Mouse (Mus musculus): Measurements from ENCODE around the gene Sestd1. TPM values are rescaled to one million over a fixed set of nuclear protein-coding genes. Genes with fewer than 3 reads are reported as not detected.

Gene Sestd1
- polyA plus RNA-seq, 1 experiment from 2014 or later, result 9.9 TPM

- H3K4me1 ChIP-seq, result peaks cover 14% of the 10 kb centered on the region
- peaks cover 32% of the 10 kb centered on the region for H3K36me3 ChIP-seq
- DNase-seq (ENCODE audit: low spot score), result peak; percentile 61
- no peak overlapping the region for H3K4me3 ChIP-seq
- WGBS, result 88% methylated on average over 6 of the region's 6 CpGs
- H3K9me3 ChIP-seq, result no peaks in the 10 kb centered on the region
- no peak overlapping the region for H3K27ac ChIP-seq
- no peaks in the 10 kb centered on the region for H3K27me3 ChIP-seq (ENCODE audit: insufficient read depth, poor library complexity, severe bottlenecking)
Observed at GRCm38 (mm10) chr2:77242248-77242647, 38.1 kb downstream of the Sestd1 start.

DNA sequence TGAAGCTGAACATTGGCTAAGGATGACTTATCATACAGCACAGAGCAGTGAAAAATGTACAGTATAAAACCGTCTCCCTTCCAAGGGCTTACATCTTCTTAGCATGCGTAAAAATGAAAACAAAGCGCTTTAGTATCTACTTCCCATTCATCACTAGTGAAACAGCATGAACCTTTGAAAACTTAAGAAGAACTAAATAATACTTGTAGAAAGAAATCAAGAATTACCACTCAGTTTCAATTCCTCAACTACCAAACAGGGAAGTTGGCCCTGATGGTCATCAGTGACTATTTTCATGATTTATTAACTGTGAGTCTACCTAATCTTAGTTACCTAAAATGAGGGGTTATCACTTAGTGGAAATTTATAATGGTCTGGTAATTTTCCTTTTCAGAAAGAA is 41.8 kb downstream of the Sestd1 start:
- Histone ChIP-seq H3K36me3 (peaks cover 19% of the 10 kb centered on the region; the same call in 1 of the 2 replicates), H3K9me3 (no peaks in the 10 kb centered on the region), H3K27ac (no peak overlapping the region), H3K4me3 (no peak overlapping the region), H3K27me3 (ENCODE audit: insufficient read depth, poor library complexity, severe bottlenecking) (no peaks in the 10 kb centered on the region), H3K4me1 (no peaks in the 10 kb centered on the region)
- no peak for DNase-seq (ENCODE audit: low spot score)
- WGBS, result 90% methylated on average over 3 of the region's 3 CpGs

DNA sequence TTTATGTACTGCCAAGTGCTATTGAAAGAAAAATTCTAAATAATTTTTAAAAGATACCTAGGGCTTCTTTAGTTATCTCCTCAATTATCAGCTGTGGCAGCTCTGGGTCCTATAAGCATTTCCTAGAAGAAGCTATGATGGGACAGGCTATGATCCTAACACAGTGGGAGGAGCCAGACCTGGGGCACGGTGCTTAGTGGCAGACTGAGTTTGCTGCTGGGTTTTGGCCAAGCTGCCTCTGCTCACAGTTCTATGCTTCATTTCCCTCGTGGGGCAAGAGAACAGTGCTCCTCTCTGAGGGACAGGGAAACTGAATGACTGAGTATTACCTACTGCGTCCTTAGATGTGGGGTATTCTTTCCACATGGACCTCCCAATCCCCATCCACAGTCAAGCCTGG is 42.3 kb downstream of the Sestd1 start:
- peak; percentile 55 for DNase-seq (ENCODE audit: low spot score)

GRCm38 (mm10) chr2:77236860-77237259 is 43.5 kb downstream of the Sestd1 start:
- DNase-seq (ENCODE audit: low spot score), result peak; percentile 16
- H3K4me1 ChIP-seq, result no peaks in the 10 kb centered on the region
- H3K27me3 ChIP-seq (ENCODE audit: insufficient read depth, poor library complexity, severe bottlenecking), result no peaks in the 10 kb centered on the region
- no peak overlapping the region for H3K4me3 ChIP-seq
- no peaks in the 10 kb centered on the region for H3K9me3 ChIP-seq
- peaks cover 30% of the 10 kb centered on the region; the same call in 1 of the 2 replicates for H3K36me3 ChIP-seq
- no peak overlapping the region for H3K27ac ChIP-seq
- 82% methylated on average over 4 of the region's 4 CpGs for WGBS

More for the DNA sequence above, 42.3 kb downstream of the Sestd1 start:
- WGBS, result 72% methylated on average over 3 of the region's 3 CpGs
- Histone ChIP-seq H3K4me3 (no peak overlapping the region), H3K4me1 (no peaks in the 10 kb centered on the region), H3K27me3 (ENCODE audit: insufficient read depth, poor library complexity, severe bottlenecking) (no peaks in the 10 kb centered on the region), H3K27ac (no peak overlapping the region), H3K9me3 (no peaks in the 10 kb centered on the region), H3K36me3 (peaks cover 19% of the 10 kb centered on the region; the same call in 1 of the 2 replicates)

- no peak overlapping the region for H3K4me3 ChIP-seq
- no peaks in the 10 kb centered on the region for H3K4me1 ChIP-seq
- peaks cover 33% of the 10 kb centered on the region for H3K36me3 ChIP-seq
- 84% methylated on average over 4 of the region's 4 CpGs for WGBS
- no peaks in the 10 kb centered on the region for H3K27me3 ChIP-seq (ENCODE audit: insufficient read depth, poor library complexity, severe bottlenecking)
- no peaks in the 10 kb centered on the region for H3K9me3 ChIP-seq
- H3K27ac ChIP-seq, result no peak overlapping the region
- DNase-seq (ENCODE audit: low spot score), result peak; percentile 9
Observed at GRCm38 (mm10) chr2:77235896-77236295, 44.5 kb downstream of the Sestd1 start.

DNA sequence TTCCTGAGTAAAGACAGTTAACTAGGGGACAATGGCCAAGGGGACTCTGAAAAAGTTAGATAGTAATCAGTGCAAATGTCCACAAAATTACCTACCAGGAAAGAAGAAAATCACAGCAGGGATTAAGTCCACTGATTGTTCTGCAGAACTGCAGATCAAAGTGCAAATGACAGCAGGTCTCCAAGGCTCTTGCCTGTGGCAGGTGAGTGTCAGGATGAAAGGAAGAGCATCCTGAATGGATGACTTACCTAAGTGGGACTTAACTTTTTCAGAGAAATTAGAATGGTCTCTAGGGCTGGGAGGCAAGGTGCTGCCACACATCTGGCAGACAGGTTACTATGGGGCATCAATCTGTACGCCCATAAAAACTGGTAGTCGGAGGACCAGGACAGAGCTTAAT is 47.8 kb downstream of the Sestd1 start:
- WGBS, result 91% methylated on average over 2 of the region's 2 CpGs
- Histone ChIP-seq H3K36me3 (peaks cover 30% of the 10 kb centered on the region), H3K27ac (no peak overlapping the region), H3K4me1 (no peaks in the 10 kb centered on the region), H3K4me3 (no peak overlapping the region), H3K9me3 (no peaks in the 10 kb centered on the region), H3K27me3 (ENCODE audit: insufficient read depth, poor library complexity, severe bottlenecking) (no peaks in the 10 kb centered on the region)
- no peak for DNase-seq (ENCODE audit: low spot score)

DNA sequence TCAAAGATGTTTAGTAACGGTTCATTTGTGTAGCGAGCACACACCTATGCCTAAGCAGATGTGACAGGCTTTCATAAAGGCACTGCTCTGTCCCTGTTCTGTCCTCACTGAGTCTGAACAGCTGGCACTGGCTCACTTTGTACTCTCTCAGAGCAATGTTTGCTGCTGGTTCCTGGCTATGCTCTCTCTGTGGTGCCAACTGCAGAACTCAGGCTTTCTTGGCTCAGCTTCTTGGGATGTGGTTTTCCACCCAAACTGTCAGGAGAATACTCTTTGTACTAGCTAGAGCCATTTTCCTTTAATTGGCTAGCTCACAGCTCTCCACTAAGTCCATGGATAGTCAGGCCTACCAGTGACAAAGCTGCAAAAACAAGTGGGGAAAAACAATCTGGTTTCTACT is 59.4 kb downstream of the Sestd1 start:
- H3K4me3 ChIP-seq, result no peak overlapping the region
- H3K36me3 ChIP-seq, result 0 out of 2 replicates have a peak, but pooled peaks cover 3% of the 10 kb centered on the region
- H3K27ac ChIP-seq, result no peak overlapping the region
- H3K27me3 ChIP-seq (ENCODE audit: insufficient read depth, poor library complexity, severe bottlenecking), result no peaks in the 10 kb centered on the region
- DNase-seq (ENCODE audit: low spot score), result no peak
- H3K9me3 ChIP-seq, result no peaks in the 10 kb centered on the region
- 93% methylated on average over 2 of the region's 2 CpGs for WGBS
- H3K4me1 ChIP-seq, result 0 out of 2 replicates have a peak, but pooled peaks cover 2% of the 10 kb centered on the region

GRCm38 (mm10) chr2:77212885-77213284 is 67.5 kb downstream of the Sestd1 start:
- H3K4me3 ChIP-seq, result no peak overlapping the region
- no peaks in the 10 kb centered on the region for H3K9me3 ChIP-seq
- H3K4me1 ChIP-seq, result peaks cover 24% of the 10 kb centered on the region
- DNase-seq (ENCODE audit: low spot score), result peak; percentile 75
- H3K27me3 ChIP-seq (ENCODE audit: insufficient read depth, poor library complexity, severe bottlenecking), result no peaks in the 10 kb centered on the region
- 0 out of 2 replicates have a peak, but pooled peaks cover 3% of the 10 kb centered on the region for H3K36me3 ChIP-seq
- WGBS, result 48% methylated on average over 5 of the region's 5 CpGs
- H3K27ac ChIP-seq, result no peak overlapping the region

- Histone ChIP-seq H3K36me3 (peaks cover 7% of the 10 kb centered on the region; the same call in 1 of the 2 replicates), H3K9me3 (no peaks in the 10 kb centered on the region), H3K4me3 (no peak overlapping the region), H3K27me3 (ENCODE audit: insufficient read depth, poor library complexity, severe bottlenecking) (no peaks in the 10 kb centered on the region), H3K27ac (no peak overlapping the region), H3K4me1 (peaks cover 19% of the 10 kb centered on the region)
- 86% methylated on average over 3 of the region's 3 CpGs for WGBS
- no peak for DNase-seq (ENCODE audit: low spot score)
Observed at GRCm38 (mm10) chr2:77206951-77207350, 73.4 kb downstream of the Sestd1 start.

GRCm38 (mm10) chr2:77203916-77204315 is 76.5 kb downstream of the Sestd1 start:
- DNase-seq (ENCODE audit: low spot score), result no peak
- 38% methylated on average over 2 of the region's 2 CpGs for WGBS
- no peaks in the 10 kb centered on the region for H3K27me3 ChIP-seq (ENCODE audit: insufficient read depth, poor library complexity, severe bottlenecking)
- H3K27ac ChIP-seq, result no peak overlapping the region
- no peaks in the 10 kb centered on the region for H3K9me3 ChIP-seq
- H3K4me1 ChIP-seq, result peaks cover 28% of the 10 kb centered on the region
- H3K4me3 ChIP-seq, result no peak overlapping the region
- H3K36me3 ChIP-seq, result peaks cover 4% of the 10 kb centered on the region; the same call in 1 of the 2 replicates

DNA sequence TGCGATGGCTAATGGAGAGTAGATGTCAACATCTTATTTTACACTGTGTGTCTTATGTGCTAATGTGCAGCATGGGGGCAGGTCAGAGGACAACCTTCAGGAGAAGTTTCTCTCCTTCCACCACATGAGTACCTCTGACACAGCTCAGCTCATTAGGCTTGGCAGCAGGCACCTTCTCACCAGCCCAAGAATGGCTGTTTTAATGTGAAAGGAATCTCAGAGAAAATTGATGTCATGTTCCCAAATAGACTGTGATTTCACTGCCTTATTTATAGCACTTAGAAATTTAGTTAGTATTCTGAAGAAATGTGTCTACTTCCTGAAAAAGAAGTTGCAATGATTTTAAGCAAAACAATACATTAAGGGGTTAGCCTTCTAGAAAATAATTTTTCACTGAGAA is 78.5 kb downstream of the Sestd1 start:
- Histone ChIP-seq H3K27ac (no peak overlapping the region), H3K9me3 (no peaks in the 10 kb centered on the region), H3K27me3 (ENCODE audit: insufficient read depth, poor library complexity, severe bottlenecking) (no peaks in the 10 kb centered on the region), H3K4me3 (no peak overlapping the region), H3K36me3 (peaks cover 4% of the 10 kb centered on the region; the same call in 1 of the 2 replicates), H3K4me1 (peaks cover 18% of the 10 kb centered on the region)
- no peak for DNase-seq (ENCODE audit: low spot score)
- 93% methylated on average over 1 of the region's 1 CpGs for WGBS

DNA sequence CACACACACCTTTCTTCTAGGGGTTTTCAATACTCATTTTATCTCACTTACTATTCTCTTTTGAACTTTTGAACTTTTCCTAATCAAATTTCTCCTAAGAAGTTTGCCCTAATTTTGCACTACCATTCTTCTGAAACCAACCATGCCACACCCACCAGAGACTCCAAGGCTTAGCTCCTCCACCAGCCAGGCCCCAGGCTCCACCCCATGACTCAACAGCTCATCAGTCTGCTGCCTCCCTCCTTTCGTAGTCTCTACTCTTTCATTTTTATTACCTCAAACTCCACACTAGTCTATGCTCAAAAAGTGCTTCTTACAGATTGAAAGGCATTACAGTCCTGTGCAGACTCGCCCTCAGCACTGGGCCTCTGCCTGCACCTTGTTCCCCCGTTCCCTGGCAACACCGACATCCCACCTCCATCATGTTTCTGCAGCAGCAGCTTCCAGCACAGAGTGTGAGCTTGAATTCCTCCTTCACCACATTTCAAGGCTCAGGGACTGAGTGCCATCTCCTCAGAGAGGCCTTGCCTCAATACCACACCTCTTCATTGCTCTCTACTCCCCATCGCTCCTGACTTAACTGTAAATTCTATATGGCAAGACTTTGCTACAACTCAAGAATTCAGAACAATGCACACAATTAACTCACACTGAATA is 79.3 kb downstream of the Sestd1 start:
- H3K27me3 ChIP-seq (ENCODE audit: insufficient read depth, poor library complexity, severe bottlenecking), result no peaks in the 10 kb centered on the region
- H3K27ac ChIP-seq, result peak overlapping the region; percentile 11; the same call in 1 of the 2 replicates
- peaks cover 18% of the 10 kb centered on the region for H3K4me1 ChIP-seq
- no peaks in the 10 kb centered on the region for H3K9me3 ChIP-seq
- 68% methylated on average over 5 of the region's 5 CpGs for WGBS
- DNase-seq (ENCODE audit: low spot score), result peak; percentile 86
- H3K4me3 ChIP-seq, result peak overlapping the region; percentile 10; the same call in 1 of the 2 replicates
- H3K36me3 ChIP-seq, result peaks cover 4% of the 10 kb centered on the region; the same call in 1 of the 2 replicates

DNA sequence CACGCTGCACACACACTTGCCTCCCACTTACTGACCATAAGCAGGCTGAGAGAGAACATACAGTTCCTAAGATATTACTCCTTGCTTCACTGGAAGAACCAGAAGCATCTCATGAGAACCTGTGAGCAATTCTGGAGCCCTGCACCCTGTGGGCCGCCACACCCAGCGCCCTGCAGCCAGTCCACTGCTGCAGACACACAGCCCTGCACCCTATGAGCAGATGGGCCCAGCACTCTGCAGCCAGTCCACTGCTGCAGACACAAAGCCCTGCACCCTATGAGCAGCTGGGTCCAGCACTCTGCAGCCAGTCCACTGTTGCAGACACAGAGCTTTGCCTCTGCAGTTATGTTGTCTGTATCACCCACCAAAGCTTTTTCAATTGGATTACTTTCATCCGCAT is 80.0 kb downstream of the Sestd1 start:
- Histone ChIP-seq H3K27ac (peak overlapping the region; percentile 49; the same call in 1 of the 2 replicates), H3K4me1 (peaks cover 18% of the 10 kb centered on the region), H3K4me3 (no peak overlapping the region), H3K27me3 (ENCODE audit: insufficient read depth, poor library complexity, severe bottlenecking) (no peaks in the 10 kb centered on the region), H3K9me3 (no peaks in the 10 kb centered on the region), H3K36me3 (peaks cover 8% of the 10 kb centered on the region; the same call in 1 of the 2 replicates)
- 76% methylated on average over 4 of the region's 4 CpGs for WGBS
- DNase-seq (ENCODE audit: low spot score), result no peak
